Mouse (Mus musculus) embryonic facial prominence, embryonic 15.5 days (tissue): Measurements from ENCODE around the gene Fam25c. TPM values are rescaled to one million over a fixed set of nuclear protein-coding genes. Genes with fewer than 3 reads are reported as not detected.

ENCODE experiments used
- ATAC-seq: fragments of 200-750 bp; cut with Nextera tagmentation; 2 replicates; pipeline ENCODE4 v1.8.0; 2017; ENCODE audit warnings: low read depth, moderate TSS enrichment; ENCODE audit not compliant: insufficient number of reproducible peaks, low FRiP score, low TSS enrichment
- H3K27ac ChIP-seq: fragments of 300-500 bp; sonication (generic); replicated peaks from 2 replicates; pipeline ENCODE4 v1.5.1; 2015; ENCODE audit warnings: mild to moderate bottlenecking, inconsistent platforms
- H3K27me3 ChIP-seq: fragments of 300-500 bp; sonication (generic); 2 replicates; pipeline ENCODE4 v1.6.1; 2015; ENCODE audit warnings: inconsistent platforms
- H3K36me3 ChIP-seq: fragments of 300-500 bp; sonication (generic); 2 replicates; pipeline ENCODE4 v1.6.1; 2015; ENCODE audit warnings: mild to moderate bottlenecking, inconsistent platforms
- H3K4me1 ChIP-seq: fragments of 300-500 bp; sonication (generic); 2 replicates; pipeline ENCODE4 v1.6.1; 2015; ENCODE audit warnings: inconsistent platforms
- H3K4me2 ChIP-seq: fragments of 300-500 bp; sonication (generic); replicated peaks from 2 replicates; pipeline ENCODE4 v1.6.1; 2015; ENCODE audit warnings: mild to moderate bottlenecking, inconsistent platforms
- H3K4me3 ChIP-seq: fragments of 300-500 bp; sonication (generic); replicated peaks from 2 replicates; pipeline ENCODE4 v1.5.1; 2015; ENCODE audit warnings: mild to moderate bottlenecking, inconsistent platforms
- H3K9ac ChIP-seq: fragments of 300-500 bp; sonication (generic); 2 replicates; pipeline ENCODE4 v1.6.1; 2015; ENCODE audit warnings: inconsistent platforms
- H3K9me3 ChIP-seq: fragments of 300-500 bp; sonication (generic); replicated peaks from 2 replicates; pipeline ENCODE4 v1.6.1; 2016; ENCODE audit warnings: inconsistent platforms
- WGBS: fragments of 180-500 bp; shearing (Covaris S2); methylation state at CpG from one replicate; pipeline ENCODE4 v1.1.7; 2015; 5-methylcytosine and 5-hydroxymethylcytosine counted together
- polyA plus RNA-seq: library from polyadenylated mRNA; unstranded; fragments of >200 nt; fragmentation: Nextera tagmentation; extraction: Ambion mirVana; gene quantifications from 2 replicates; pipeline ENCODE4 v1.2.1, GENCODE M21; 2015

Fam25c gene
- polyA plus RNA-seq, 1 experiment from 2014 or later, result 154 TPM

DNA sequence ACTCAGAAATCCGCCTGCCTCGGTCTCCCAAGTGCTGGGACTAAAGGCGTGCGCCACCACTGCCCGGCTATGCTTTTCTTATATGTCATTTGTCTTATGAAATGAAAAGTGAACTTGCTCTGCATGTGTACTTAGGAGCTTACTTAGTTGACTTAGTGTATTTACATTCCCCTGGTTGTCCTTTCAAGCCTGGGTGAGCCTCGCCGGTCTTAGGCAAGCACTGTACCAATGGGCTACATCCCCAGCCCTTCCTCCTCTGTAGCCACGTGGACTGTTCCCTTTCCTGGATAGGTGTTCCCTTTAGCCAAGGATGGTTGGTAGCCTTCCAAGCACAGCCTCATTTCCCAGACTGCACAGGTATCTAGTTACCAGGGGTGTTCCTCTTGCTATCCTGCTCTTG, 6.2 kb downstream of the Fam25c start:
- H3K4me2 ChIP-seq, result no peak overlapping the region
- H3K27ac ChIP-seq, result 0 out of 2 replicates have a peak overlapping the region, but pooled peaks have one; percentile 28
- WGBS, result 85% methylated on average over 8 of the region's 8 CpGs
- no peak overlapping the region for H3K4me3 ChIP-seq
- H3K36me3 ChIP-seq, result peaks cover 4% of the 10 kb centered on the region; the same call in 1 of the 2 replicates
- H3K4me1 ChIP-seq, result 0 out of 2 replicates have a peak, but pooled peaks cover 5% of the 10 kb centered on the region
- H3K9ac ChIP-seq, result no peak overlapping the region
- no peaks in the 10 kb centered on the region for H3K9me3 ChIP-seq
- H3K27me3 ChIP-seq, result no peaks in the 10 kb centered on the region
- ATAC-seq, result 0 out of 2 replicates have a peak, but pooled peaks have one; percentile 12

DNA sequence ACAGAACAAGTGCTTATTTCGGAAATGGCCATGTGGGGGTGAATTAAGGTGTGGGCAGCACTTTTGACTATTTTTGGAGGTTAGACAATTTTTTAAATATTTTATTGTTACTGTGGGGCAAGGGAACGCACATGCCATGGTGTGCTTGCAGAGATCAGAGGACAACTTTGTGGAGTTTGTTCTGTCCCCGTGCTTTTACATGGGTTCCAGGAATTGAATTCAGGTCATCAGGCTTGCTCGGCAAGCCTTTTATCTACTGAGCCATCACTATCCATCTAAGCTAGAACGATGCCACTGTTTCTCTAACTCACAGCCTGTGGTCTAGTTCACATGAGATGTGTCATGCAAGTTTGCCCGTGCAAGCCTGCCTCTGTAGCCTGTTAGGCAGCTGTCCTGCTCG, 6.9 kb downstream of the Fam25c start:
- Histone ChIP-seq H3K4me3 (no peak overlapping the region), H3K9ac (no peak overlapping the region), H3K36me3 (peaks cover 8% of the 10 kb centered on the region), H3K4me1 (0 out of 2 replicates have a peak, but pooled peaks cover 5% of the 10 kb centered on the region), H3K4me2 (no peak overlapping the region), H3K27ac (no peak overlapping the region), H3K9me3 (no peaks in the 10 kb centered on the region), H3K27me3 (no peaks in the 10 kb centered on the region)
- WGBS, result 65% methylated on average over 7 of the region's 7 CpGs
- no peak for ATAC-seq

DNA sequence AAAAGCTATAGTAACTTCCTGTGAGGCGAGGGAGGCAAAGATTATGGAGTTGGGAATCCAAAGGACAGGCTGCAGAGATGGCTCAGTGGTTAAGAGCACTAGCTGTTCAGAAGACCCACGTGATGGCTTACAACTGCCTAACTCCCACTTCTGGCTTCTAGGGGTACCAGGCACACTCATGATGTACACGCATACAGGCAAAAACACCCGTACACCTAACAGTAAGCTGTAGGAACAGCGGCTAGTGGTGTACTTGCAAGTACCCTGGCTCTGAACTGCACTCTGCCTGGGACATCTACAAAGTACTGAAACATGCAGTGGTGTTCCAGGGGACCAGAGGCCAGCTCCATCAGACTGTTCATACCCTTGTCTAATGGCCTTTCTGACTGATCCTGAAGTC, 8.1 kb downstream of the Fam25c start:
- Histone ChIP-seq H3K27me3 (no peaks in the 10 kb centered on the region), H3K9me3 (no peaks in the 10 kb centered on the region), H3K36me3 (peaks cover 19% of the 10 kb centered on the region), H3K27ac (no peak overlapping the region), H3K9ac (no peak overlapping the region), H3K4me1 (0 out of 2 replicates have a peak, but pooled peaks cover 5% of the 10 kb centered on the region), H3K4me2 (no peak overlapping the region), H3K4me3 (no peak overlapping the region)
- 91% methylated on average over 5 of the region's 5 CpGs for WGBS
- no peak for ATAC-seq

DNA sequence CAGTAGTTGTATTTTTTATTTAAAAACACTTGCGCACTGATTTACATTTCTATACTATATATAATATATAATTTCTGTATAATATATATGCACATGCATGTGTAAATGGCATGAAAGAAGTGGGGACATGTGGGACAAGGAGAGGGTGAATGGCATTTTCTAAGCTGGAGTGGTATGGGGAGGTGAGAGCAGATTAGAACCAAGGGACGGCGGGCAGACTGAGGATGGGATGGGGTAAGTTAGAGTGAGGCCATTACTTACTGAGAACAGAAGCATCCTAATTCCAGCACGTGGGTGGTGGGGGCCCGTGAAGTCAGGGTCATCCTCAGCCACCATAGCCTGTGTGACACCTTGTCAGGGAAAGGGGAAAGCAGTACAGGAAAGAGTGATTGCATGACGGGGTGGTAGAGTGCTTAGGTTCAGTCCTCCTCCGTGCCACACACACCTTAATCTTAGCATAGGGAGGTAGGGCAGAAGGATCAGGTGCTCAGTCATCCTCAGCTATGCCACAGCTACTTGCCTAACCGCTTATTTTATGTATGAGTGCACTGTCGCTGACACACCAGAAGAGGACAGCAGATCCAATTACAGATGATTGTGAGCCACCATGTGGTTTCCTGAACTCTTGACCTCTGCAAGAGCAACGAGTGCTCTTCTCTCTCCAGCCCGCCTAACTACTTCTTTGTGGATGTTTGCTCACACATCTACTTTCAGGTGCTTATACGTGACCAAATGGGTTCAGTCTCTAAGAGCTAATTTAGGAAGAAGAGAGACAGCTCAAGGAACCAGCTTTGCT, 9.3 kb downstream of the Fam25c start:
- Histone ChIP-seq H3K4me3 (no peak overlapping the region), H3K9ac (no peak overlapping the region), H3K27me3 (no peaks in the 10 kb centered on the region), H3K27ac (no peak overlapping the region), H3K9me3 (no peaks in the 10 kb centered on the region), H3K4me1 (0 out of 2 replicates have a peak, but pooled peaks cover 5% of the 10 kb centered on the region), H3K4me2 (no peak overlapping the region), H3K36me3 (peaks cover 31% of the 10 kb centered on the region)
- no peak for ATAC-seq
- WGBS, result 56% methylated on average over 12 of the region's 12 CpGs

DNA sequence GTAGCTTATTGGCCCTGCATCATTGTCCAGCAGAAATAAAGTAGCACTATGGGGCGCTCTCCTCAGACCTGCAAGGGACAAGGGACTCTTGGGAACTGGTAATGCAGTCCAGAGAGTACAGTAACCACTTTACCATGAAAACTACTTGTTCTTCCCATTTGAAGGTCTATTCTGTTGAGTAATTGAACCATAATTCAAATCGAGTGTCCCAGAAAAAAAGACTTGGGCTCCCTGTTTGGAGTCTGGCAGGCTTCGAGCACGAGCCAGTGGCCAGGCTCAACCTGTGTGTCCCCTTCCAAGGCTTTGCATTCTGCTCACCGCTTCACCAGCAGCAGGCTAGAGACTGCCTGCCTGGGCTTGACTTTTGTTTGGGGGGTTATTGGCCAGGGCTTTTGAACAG, 10.9 kb downstream of the Fam25c start:
- 0 out of 2 replicates have a peak, but pooled peaks cover 5% of the 10 kb centered on the region for H3K4me1 ChIP-seq
- no peak overlapping the region for H3K27ac ChIP-seq
- H3K4me2 ChIP-seq, result no peak overlapping the region
- WGBS, result 80% methylated on average over 5 of the region's 5 CpGs
- H3K36me3 ChIP-seq, result peaks cover 40% of the 10 kb centered on the region
- ATAC-seq, result no peak
- H3K9me3 ChIP-seq, result no peaks in the 10 kb centered on the region
- H3K27me3 ChIP-seq, result no peaks in the 10 kb centered on the region
- no peak overlapping the region for H3K4me3 ChIP-seq
- no peak overlapping the region for H3K9ac ChIP-seq

DNA sequence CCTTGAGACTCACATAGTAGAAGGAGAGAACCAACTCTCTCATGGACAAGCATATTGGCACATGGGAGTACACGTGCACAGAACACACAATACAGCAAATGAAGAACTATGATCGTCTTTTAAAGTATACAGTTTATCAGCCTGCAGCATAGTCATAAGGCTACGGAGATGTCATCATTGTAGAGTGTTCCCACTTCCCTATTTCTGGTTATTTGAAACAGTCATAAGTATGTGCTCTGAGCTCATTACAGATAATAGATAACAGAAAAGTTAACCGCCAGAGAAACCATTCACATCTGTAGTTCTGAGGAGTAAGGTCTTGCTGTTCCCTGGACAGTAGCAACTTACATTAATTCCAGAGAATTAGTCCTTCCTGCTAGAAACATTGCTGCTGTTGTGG, 12.2 kb downstream of the Fam25c start:
- Histone ChIP-seq H3K4me3 (no peak overlapping the region), H3K4me2 (no peak overlapping the region), H3K36me3 (peaks cover 49% of the 10 kb centered on the region), H3K27ac (no peak overlapping the region), H3K9ac (no peak overlapping the region), H3K27me3 (no peaks in the 10 kb centered on the region), H3K9me3 (no peaks in the 10 kb centered on the region), H3K4me1 (0 out of 2 replicates have a peak, but pooled peaks cover 5% of the 10 kb centered on the region)
- ATAC-seq, result no peak
- WGBS, result 77% methylated on average over 4 of the region's 4 CpGs

DNA sequence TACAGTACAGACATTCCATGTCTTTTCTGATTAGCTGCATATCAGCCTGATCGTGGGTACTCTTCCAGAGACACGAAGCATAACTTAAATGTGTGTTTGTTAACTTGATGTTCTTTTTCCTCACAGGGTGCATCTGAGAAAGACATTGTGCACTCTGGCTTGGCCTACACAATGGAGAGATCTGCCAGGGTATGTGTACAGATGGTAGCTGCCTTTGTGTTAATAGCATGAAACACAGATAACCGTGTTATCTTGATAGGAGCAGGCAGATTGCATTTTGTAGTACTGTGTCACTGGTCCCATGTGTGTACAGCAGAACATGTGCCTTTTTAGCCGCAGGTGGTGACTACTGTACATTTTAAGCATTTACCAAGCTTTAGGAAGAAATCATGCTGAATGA, 13.2 kb downstream of the Fam25c start:
- Histone ChIP-seq H3K9ac (no peak overlapping the region), H3K4me2 (no peak overlapping the region), H3K27me3 (no peaks in the 10 kb centered on the region), H3K4me1 (0 out of 2 replicates have a peak, but pooled peaks cover 5% of the 10 kb centered on the region), H3K9me3 (no peaks in the 10 kb centered on the region), H3K4me3 (no peak overlapping the region), H3K36me3 (peaks cover 59% of the 10 kb centered on the region), H3K27ac (no peak overlapping the region)
- ATAC-seq, result no peak
- WGBS, result 77% methylated on average over 4 of the region's 4 CpGs

DNA sequence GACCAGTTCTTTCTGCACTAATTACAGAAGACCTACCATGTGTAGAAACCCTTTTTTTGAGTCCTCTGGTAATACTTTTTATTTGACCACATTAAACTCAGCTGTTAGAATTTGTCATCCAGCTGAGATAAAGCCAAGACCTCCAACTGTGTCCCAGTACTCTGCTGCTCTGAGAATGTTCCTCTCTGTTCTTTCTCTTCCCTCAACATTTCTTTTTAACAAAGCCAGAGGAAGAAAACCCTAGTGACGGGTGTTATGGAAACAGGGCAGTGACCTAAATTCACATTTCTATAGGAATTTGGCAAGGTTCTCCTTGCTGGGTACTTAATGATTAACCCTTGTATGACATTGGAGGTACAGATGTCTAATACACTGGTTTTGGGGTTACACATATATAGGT, 15.8 kb downstream of the Fam25c start:
- no peaks in the 10 kb centered on the region for H3K27me3 ChIP-seq
- peaks cover 81% of the 10 kb centered on the region for H3K36me3 ChIP-seq
- no peak overlapping the region for H3K9ac ChIP-seq
- 61% methylated on average over 1 of the region's 1 CpGs for WGBS
- H3K4me1 ChIP-seq, result no peaks in the 10 kb centered on the region
- no peak overlapping the region for H3K4me2 ChIP-seq
- H3K4me3 ChIP-seq, result no peak overlapping the region
- no peak overlapping the region for H3K27ac ChIP-seq
- no peaks in the 10 kb centered on the region for H3K9me3 ChIP-seq
- no peak for ATAC-seq

DNA sequence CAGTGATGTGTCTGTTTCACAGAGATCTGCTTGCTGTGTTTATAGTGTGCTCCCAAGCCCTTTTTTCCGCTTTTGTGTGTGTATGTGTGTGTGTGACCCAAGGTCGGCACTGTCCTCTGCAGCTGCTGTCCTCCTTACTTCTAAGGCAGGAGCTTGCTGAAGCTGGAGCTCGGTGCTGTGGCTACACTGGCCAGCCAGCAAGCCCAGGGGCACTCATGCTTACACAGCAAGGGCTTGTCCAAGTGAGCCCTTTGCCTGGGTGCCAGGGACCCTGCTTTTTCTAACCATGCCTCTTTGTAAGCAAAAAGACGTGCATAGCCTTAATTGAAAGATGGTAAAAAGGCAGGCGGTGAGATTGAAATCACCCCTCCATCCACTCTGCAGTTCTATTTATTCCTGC, 22.8 kb downstream of the Fam25c start:
- Histone ChIP-seq H3K36me3 (peaks cover 68% of the 10 kb centered on the region), H3K4me1 (no peaks in the 10 kb centered on the region), H3K4me3 (no peak overlapping the region), H3K27me3 (no peaks in the 10 kb centered on the region), H3K4me2 (no peak overlapping the region), H3K9me3 (no peaks in the 10 kb centered on the region), H3K9ac (no peak overlapping the region), H3K27ac (no peak overlapping the region)
- WGBS, result 90% methylated on average over 5 of the region's 5 CpGs
- ATAC-seq, result no peak

DNA sequence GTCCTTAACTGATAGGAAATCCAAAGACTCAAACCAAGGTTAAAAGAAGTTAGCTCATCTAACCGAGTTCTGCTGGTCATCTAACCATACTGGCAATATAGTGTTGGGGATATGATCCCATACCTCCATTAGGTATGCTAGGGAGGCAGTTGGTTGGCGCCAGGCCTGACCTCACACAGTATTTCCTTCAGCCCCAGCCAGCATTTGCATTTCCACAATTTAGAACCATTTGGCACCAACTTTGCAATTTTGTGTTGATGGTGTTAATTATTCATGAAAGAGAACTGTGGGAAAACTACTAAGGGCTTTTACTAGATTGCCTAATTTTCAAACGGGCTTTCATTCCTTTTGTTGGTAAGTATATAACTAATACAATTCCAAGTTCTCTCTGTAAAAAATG, 23.3 kb downstream of the Fam25c start:
- Histone ChIP-seq H3K27me3 (no peaks in the 10 kb centered on the region), H3K4me1 (no peaks in the 10 kb centered on the region), H3K9me3 (no peaks in the 10 kb centered on the region), H3K4me2 (no peak overlapping the region), H3K27ac (no peak overlapping the region), H3K4me3 (no peak overlapping the region), H3K36me3 (peaks cover 63% of the 10 kb centered on the region), H3K9ac (no peak overlapping the region)
- 89% methylated on average over 3 of the region's 3 CpGs for WGBS
- no peak for ATAC-seq

DNA sequence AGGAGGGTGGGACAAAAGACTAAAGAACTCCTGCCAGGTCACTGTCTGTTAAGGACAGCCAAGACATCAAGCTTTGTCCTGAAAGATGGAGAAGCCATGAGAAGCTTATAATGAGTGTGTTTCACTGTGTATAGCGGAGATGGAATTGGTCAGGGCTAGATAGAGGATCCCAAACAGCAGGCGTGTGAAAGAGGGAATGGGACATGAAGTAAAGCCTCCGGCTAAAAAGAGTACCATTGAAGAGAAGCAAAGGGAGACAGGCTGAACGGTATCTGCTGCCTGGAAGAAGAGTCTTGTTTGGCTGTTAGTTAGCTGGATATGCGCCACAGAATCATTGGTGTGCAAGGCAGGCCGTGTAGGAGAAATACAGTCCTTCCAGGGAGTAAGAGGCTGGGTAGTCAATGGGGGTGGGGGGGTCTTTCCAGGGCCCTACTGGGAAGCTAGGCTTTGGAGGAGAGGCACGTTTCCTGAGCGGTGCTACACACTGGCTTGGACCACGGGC, 24.5 kb downstream of the Fam25c start:
- no peaks in the 10 kb centered on the region for H3K4me1 ChIP-seq
- no peak for ATAC-seq
- WGBS, result 94% methylated on average over 9 of the region's 9 CpGs
- no peak overlapping the region for H3K9ac ChIP-seq
- no peak overlapping the region for H3K4me2 ChIP-seq
- no peak overlapping the region for H3K27ac ChIP-seq
- no peaks in the 10 kb centered on the region for H3K9me3 ChIP-seq
- H3K27me3 ChIP-seq, result no peaks in the 10 kb centered on the region
- no peak overlapping the region for H3K4me3 ChIP-seq
- H3K36me3 ChIP-seq, result peaks cover 56% of the 10 kb centered on the region
